Mouse (Mus musculus) testis, adult 2 months (tissue): ENCODE measurements around the gene Grhl1. TPM values are rescaled to one million over a fixed set of nuclear protein-coding genes. Genes with fewer than 3 reads are reported as not detected.

Experiments
- H3K27ac ChIP-seq: fragments of 200-500 bp; 2 replicates; pipeline ENCODE4 v1.5.1; 2012; ENCODE audit warnings: low read depth, low read length; ENCODE audit not compliant: control insufficient read depth, insufficient read depth
- H3K27me3 ChIP-seq: fragments of 200-500 bp; 2 replicates; pipeline ENCODE4 v1.6.1; 2012; ENCODE audit warnings: mild to moderate bottlenecking, low read length, moderate library complexity; ENCODE audit not compliant: control insufficient read depth, insufficient read depth
- H3K36me3 ChIP-seq: fragments of 200-500 bp; 2 replicates; pipeline ENCODE4 v1.6.1; 2012; ENCODE audit warnings: mild to moderate bottlenecking, low read length; ENCODE audit not compliant: control insufficient read depth, insufficient read depth
- H3K4me1 ChIP-seq: fragments of 200-500 bp; 2 replicates; pipeline ENCODE4 v1.6.1; 2012; ENCODE audit warnings: low read length; ENCODE audit not compliant: control insufficient read depth, insufficient read depth
- H3K4me3 ChIP-seq: fragments of 200-500 bp; 2 replicates; pipeline ENCODE4 v1.5.1; 2012; ENCODE audit warnings: low read depth, mild to moderate bottlenecking, low read length, moderate library complexity, mixed read lengths; ENCODE audit not compliant: control insufficient read depth
- CTCF ChIP-seq: fragments of 200-500 bp; IDR thresholded peaks from 2 replicates; pipeline ENCODE4 v1.5.1; 2012; ENCODE audit warnings: low read depth, mild to moderate bottlenecking, inconsistent platforms, low read length, moderate library complexity; ENCODE audit not compliant: control insufficient read depth, insufficient read depth, insufficient replicate concordance
- POLR2A ChIP-seq: fragments of 200-500 bp; IDR thresholded peaks from 2 replicates; pipeline ENCODE4 v1.6.1; 2012; ENCODE audit warnings: low read depth, mild to moderate bottlenecking, inconsistent platforms, low read length, moderate library complexity; ENCODE audit not compliant: control insufficient read depth
- polyA plus RNA-seq: library from polyadenylated mRNA; depleted of rRNA; stranded (reverse); fragments of >200 nt; gene quantifications from 2 replicates; pipeline ENCODE4 v1.2.3, GENCODE M21; 2012

The Grhl1 gene
- polyA plus RNA-seq, 1 experiment: 6.0 TPM

DNA sequence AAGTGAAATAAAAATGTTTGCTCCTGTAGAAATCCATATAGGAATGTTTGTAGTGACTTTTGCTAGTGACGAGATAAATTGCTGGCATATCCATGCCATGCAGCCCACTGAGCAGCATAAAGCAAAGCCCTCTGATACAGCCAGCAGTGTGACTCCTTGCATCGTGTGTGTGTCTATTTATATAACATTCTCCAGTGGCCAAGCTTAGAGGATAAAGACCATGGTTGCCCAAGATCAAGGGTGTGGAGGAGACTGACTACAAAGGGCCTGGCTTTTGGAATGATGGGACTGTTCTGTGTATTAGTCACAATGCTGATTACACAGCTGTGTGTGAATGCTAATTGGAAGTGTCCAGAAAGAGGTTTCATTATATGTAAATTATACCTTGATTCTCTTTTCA, 19.6 kb upstream of the Grhl1 start:
- H3K36me3 ChIP-seq: no peaks in the 10 kb centered on the region
- TF ChIP-seq CTCF (no peak), POLR2A (no peak)
- no peaks in the 10 kb centered on the region for H3K27me3 ChIP-seq
- no peaks in the 10 kb centered on the region for H3K4me1 ChIP-seq
- H3K4me3 ChIP-seq: no peak overlapping the region
- no peak overlapping the region for H3K27ac ChIP-seq

- H3K36me3 ChIP-seq: no peaks in the 10 kb centered on the region
- H3K4me1 ChIP-seq: no peaks in the 10 kb centered on the region
- H3K27me3 ChIP-seq: no peaks in the 10 kb centered on the region
- no peak overlapping the region for H3K4me3 ChIP-seq
- no peak overlapping the region for H3K27ac ChIP-seq
- TF ChIP-seq POLR2A (no peak), CTCF (no peak)
These were observed 16.1 kb upstream of the Grhl1 start for GRCm38 (mm10) chr12:24555976-24556375.

GRCm38 (mm10) chr12:24563395-24563960, 8.6 kb upstream of the Grhl1 start:
- no peaks in the 10 kb centered on the region for H3K4me1 ChIP-seq
- H3K27me3 ChIP-seq: no peaks in the 10 kb centered on the region
- H3K36me3 ChIP-seq: no peaks in the 10 kb centered on the region
- H3K4me3 ChIP-seq: no peak overlapping the region
- TF ChIP-seq POLR2A (no peak), CTCF (no peak)
- no peak overlapping the region for H3K27ac ChIP-seq

- Histone ChIP-seq H3K36me3 (no peaks in the 10 kb centered on the region), H3K4me1 (peaks cover 2% of the 10 kb centered on the region; the same call in 1 of the 2 replicates), H3K27me3 (no peaks in the 10 kb centered on the region), H3K4me3 (no peak overlapping the region), H3K27ac (no peak overlapping the region)
- TF ChIP-seq POLR2A (no peak), CTCF (no peak)
These were observed 6.8 kb upstream of the Grhl1 start for GRCm38 (mm10) chr12:24565311-24565710.

DNA sequence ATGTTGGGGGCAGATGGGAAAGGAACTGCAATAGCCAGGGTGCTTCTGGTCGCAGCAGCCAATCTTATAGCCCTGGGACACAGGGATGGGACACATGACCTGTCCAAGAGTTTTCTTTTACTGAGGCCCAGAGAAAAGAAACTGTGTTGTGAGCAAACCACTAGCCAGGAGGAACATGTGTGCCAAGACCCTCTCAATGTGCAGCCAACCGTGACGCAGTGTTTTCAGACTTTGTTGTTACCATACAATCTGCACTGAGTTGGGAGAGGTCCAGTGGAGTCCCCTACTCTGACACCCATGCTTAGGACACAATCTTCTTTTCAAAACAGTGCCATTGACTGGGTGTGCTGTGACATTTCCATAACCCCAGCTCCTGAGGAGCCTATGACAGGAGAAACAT, 4.5 kb upstream of the Grhl1 start:
- no peaks in the 10 kb centered on the region for H3K36me3 ChIP-seq
- H3K4me1 ChIP-seq: peaks cover 10% of the 10 kb centered on the region
- no peak overlapping the region for H3K4me3 ChIP-seq
- TF ChIP-seq POLR2A (no peak), CTCF (no peak)
- H3K27ac ChIP-seq: no peak overlapping the region
- H3K27me3 ChIP-seq: no peaks in the 10 kb centered on the region

- peak overlapping the region; percentile 88 for H3K4me3 ChIP-seq
These were observed 565 bp downstream of the Grhl1 start for GRCm38 (mm10) chr12:24572421-24573274.

DNA sequence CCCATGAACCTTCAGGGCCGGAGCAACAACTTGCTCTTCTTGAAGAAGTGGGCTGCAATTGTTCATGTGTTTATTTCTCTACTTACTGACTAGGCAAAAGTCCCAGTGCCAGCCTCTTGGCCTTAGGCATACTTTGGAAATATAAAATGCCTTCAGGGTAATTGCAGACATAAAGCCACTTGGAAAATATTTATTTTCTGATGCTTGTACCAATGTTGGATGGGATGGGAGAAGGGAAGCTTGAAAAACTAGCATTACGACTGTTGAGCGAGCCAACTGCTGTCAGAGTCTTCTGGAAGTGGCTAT, 1.1 kb downstream of the Grhl1 start:
- TF ChIP-seq POLR2A (no peak), CTCF (no peak)
- Histone ChIP-seq H3K27me3 (no peaks in the 10 kb centered on the region), H3K4me1 (peaks cover 10% of the 10 kb centered on the region), H3K36me3 (peaks cover 1% of the 10 kb centered on the region), H3K4me3 (peak overlapping the region; percentile 88; the same call in 1 of the 2 replicates), H3K27ac (no peak overlapping the region)

More at GRCm38 (mm10) chr12:24572421-24573274, 565 bp downstream of the Grhl1 start:
- TF ChIP-seq POLR2A: no peak
- no peak for TF ChIP-seq CTCF
- H3K27ac ChIP-seq: peak overlapping the region; percentile 69; the same call in 1 of the 2 replicates
- peaks cover 10% of the 10 kb centered on the region for H3K4me1 ChIP-seq
- H3K36me3 ChIP-seq: peaks cover 1% of the 10 kb centered on the region
- H3K27me3 ChIP-seq: no peaks in the 10 kb centered on the region
